Mouse (Mus musculus) ovary, adult 18-20 months (tissue): ENCODE measurements at regions not wholly inside any gene's neighbourhood (a gene's known extent, or its start where the extent isn't known, plus 50 kb on each side); places are given as distances from the start of the nearest gene placed in this dataset.

ENCODE experiments used
- DNase-seq: peaks from one replicate; pipeline ENCODE4 v3.0.0; 2022; ENCODE audit warnings: low spot score, mixed read lengths

DNA sequence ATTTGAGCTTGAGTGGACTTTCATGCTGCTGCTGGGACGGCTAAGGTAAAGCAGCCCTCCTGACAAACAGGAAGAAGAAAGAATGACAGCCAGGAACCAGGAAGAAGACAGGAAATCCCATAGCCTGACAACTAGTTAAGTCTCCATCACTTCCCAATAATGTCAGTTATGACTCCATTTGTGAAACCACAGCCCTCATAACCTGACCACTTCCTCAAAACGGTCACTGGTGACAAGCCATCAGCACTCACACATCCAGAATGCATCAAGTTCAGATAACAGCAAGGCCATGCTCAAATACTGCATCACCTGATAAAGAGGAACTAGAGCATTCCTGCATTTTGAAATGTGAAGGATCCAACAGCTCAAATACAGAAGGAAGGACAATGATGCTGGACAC is 288.3 kb downstream of the Zfp706 start:
- DNase-seq, result no peak

DNA sequence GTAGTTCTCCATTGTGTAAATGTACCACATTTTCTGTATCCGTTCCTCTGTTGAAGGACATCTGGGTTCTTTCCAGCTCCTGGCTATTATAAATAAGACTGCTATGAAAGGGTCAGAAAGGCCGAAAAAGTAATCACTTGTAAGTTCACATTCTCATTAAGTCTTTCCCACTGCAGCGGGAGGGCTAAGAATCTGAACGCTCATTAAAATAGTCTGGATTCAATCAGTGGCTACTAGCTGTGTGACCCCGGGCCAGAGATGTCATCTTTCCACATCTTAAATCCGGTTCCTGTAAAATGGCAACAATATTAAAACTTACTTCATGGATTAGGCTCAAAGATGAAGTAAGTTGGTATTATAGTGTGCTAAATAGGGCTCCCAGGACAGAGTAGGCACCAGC is 289.7 kb downstream of the Zfp706 start:
- no peak for DNase-seq

DNA sequence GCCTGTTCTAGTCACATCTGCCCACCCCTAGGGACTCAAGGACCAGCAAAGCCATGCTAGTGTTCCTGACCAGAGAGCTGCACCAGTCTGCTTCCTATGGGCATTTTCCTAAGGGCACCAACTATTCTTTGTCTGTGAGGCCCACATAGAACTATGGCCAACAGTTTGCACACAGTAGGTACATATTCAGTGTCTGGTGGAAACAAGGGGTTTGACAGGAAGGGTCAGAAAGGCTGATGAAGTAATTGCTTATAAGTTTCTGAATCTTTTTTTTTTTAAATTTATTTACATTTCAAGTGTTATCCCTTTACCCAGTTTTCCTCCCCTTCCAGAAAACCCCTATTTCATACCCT is 290.9 kb downstream of the Zfp706 start:
- no peak for DNase-seq

DNA sequence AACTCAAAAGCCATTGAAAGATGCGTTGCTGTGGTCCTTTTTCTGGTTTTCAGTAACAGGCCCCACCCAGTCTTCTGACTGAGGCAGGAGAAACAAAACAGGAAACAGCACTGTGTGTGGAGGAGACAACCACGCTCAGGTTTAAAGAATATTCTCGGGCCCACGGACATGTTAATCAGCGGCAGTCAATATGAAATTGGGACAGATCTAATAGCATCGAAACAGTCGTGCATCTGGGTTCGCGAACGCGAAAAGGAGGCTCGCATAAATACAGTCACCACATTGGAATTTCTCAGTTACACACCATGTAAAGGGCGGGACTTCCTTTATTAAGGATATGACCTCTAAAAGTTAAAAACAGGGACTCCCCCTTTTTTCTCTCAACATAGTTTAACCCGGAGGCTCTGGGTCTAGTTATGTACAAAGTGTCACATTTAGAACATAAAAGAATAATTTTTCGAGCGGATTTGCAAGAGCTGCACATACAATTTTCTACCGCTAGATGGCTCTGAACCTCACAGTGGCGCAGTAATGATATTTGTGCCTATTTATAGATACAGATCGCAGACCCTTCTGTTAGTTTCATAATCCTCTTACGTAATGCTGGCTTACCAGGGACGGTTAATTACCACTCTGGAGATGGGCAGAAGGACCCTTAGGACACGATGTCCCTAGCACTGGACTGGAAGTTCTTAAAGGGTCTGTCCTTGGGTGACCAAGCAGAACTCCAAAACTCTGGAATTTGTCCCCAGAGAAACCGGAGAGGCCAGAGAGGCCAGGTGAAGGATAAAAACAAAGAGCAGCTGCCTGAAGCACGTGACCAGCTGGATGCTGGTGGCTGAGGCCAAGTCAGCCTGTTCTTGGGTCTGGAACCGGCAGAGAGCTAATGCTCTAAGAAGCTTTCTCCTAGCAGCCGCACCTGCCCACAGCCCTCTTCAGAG is 291.6 kb downstream of the Zfp706 start:
- peak; percentile 33 for DNase-seq

DNA sequence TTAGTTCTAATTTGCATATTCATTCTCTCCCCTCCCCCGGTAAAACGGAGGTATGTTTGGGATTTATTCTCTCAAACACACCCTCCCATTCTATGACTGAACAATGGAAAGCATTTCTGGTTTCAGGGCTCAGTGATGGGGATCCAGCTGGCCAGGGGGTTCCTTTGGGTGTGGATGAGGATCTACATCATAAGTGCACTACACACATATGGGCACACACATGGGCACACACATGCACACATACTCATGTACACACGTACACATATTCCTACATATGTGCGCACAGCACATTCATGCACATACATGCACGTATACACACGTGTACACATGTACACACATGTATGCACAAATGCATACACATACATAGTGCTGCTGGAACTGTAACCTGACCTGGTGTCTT is 292.4 kb downstream of the Zfp706 start:
- DNase-seq, result no peak

DNA sequence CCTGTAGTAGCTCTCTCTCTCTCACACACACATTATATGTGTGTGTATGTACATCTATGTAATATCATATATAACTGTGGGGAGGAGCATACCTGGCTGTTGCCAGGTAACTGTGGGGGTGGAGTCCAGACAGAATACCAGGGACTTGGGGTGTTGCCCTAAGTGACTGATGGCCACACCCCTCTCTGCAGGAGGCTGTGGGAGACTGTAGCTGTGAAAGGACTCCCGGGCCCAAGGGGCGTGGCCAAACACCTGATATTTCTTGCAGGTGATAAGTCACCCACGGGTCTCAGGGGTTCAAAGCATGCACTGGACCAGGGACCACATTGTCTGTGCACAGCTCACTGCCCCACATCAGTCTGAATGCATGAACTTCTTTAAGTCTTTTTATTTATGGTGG is 297.8 kb downstream of the Zfp706 start:
- DNase-seq, result no peak

DNA sequence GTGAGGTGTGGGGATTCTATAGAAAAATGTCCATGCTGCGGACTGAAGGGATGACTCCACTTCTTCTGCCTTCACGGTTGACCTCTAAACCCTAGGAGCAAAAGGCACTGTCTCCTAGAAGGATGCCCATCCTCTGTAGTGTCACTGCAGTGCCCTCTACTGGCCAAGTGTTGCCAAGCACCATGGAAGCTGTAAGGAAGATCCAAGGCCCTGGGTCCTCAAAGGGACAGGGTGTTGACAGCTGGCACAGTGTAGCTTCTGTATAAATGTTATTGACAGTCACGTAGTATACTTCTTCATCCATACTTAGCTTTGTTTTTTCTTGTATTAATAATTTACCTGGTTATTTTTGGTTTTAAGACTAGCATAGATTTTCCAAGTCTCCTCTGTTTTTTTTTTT is 299.1 kb downstream of the Zfp706 start:
- DNase-seq, result no peak

DNA sequence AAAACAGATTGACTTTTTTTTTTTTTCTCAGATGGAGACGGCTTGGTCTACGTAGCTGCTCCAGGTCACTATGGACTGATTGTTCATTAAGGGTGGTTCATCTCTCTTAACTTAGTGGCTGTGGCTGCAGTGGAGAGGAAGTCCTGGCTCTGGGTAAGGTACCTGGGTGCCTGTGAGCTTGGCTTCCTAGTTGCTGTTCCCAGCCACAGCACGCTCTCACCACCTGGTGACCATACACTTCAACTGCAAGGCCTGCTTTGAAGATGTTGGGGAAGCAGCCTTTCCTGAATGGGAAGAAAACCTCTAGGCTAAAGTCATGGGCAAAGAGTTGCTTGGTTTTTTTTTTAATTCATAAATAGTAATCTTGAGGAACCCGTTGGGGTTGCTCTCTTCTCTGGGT is 301.6 kb downstream of the Zfp706 start:
- DNase-seq, result peak; percentile 42

DNA sequence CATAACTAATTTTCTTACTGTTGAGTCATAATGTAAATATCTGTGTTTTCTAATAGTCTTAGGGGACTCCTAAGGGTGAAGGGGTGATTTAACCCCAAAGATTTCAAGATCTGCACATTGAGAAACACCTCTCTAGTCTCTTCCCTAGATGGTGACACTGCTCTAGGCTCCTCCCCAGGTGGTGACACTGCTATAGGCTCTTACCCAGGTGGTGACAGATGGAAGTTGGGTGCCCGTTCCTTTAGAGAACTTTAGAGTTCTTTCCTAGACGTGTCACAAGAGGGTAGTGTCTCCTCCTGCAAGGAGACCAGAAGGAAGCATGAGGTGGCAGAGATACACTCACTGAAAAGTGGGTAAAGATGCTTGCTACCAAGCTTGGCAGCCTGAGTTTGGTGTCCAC is 302.2 kb downstream of the Zfp706 start:
- no peak for DNase-seq

DNA sequence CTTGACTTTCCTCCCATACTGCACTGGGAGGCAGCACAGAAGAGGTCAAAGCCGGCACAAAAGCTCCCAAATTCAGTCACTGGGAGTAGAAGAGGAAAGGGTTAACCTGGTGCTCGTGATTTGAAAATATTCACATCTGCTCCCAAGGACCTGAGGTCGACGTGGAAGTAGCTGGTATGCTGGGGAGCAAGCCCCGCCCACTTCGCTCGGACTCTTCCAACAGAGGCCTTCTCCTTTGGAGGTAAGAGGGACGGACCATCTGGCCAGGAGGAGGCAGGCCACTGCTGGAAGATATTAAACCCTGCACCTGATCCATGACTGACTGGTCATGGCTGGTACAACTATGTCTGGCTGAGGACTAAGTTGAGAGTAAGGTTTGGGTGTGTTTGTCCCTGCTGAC is 305.7 kb downstream of the Zfp706 start:
- DNase-seq, result no peak

DNA sequence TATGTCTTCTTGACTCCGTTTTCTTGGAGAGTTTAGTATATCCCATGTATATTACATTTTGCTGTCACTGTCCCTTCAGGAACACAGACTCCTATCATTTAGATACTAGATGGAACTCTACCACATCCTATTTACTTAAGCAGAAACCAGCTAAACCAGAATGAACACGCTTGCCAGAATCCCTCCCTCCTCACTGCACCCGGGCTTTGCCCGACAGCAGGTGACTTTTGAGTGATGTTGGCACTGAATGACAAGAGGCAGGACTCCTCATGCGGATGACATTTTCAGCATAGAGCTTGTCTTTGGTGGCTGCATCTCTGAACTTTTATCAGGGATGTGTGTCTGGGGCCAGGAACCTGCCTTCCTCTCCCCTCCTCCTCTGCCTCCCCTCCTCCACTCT is 307.4 kb downstream of the Zfp706 start:
- no peak for DNase-seq

DNA sequence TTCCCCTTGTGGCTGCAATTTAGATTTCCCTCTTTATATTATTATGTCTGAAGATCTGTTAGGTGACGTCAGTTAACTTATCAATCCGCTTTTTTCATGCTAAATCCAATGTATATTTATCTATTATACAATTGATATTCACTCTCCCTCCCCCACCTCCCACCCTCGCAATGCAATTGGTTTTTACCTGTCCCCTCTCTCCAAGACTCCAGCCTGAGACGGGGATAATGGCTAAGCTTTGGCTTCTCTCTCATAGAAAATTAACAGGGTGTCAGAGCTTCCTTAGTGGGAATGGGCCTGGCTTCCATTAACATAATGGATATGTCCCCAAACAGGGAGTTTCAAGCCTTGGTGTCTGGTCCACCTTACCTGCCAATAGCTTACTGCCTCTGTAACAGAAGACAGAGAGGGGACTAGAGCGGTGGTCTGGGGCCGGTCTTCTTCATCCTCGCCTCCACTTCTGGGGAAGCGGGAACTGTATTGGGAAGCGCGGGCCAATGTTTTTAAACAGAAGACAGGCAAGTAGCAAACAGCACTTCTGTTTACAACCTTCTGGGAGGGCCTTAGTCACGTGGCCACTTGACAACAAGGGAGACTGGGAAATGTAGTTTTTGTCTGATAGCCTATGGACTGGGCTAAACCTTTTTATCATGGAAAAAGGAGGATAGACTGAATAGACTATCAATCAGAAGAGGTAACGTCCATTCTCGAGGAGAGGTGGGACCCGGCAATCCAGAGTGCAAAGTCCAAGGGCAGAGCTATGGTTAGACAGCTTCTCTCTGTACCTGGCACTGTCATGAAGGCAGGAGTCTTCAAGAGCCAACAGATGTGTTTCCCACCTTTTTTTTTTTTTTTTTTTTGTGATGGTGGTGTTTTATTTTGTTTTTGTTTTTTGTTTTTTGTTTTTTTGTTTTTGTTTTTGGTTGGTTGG is 312.1 kb downstream of the Zfp706 start:
- DNase-seq, result peak; percentile 26

DNA sequence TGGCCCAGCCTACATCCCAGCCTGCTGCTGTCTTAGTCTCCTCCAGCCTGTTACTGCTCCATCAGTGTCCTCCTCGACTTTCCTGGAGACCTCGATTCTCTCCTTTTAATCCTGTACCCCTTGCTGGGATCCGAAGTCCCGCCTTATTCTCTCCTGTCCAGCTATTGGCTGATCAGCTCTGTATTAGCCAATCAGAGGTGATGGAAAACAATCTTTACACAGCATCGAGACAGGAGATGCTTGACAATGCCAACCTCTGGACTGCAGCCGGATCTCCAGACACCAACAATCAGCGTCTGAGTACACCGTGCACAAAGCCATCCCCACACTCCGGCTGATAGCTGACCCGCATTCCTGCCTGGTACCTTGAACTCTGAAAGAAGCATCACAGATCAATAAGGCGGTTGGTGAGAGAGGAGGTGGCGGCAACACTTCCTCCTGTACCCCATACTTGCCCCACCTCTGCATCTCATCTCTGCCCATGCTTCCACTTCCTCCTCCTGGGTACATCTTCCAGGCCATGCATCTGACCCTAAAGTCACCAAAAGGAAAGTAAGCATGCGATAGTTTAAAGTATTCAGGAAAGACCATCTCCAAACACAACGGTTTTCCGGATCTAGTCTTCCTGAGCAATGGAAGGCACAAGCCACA is 316.4 kb downstream of the Zfp706 start:
- no peak for DNase-seq

DNA sequence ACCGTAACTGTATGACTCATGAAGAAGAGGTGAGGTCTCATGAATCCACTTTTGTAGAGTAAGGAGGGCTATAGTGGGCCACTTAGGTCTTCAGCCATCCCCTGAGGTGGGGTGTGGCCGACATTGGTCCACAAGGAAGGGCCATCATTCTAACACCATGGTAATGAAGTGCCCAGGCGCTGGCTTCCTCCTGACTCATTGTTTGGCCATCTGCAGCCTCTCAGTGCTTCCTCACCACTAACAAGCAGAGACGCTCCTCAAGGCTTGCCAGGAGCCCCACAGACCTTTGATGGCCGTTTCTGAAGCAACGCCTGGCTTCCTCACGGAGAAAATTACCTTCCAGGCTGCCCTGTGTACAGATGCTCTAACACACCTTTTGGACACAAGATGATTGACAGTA is 317.7 kb downstream of the Zfp706 start:
- no peak for DNase-seq

DNA sequence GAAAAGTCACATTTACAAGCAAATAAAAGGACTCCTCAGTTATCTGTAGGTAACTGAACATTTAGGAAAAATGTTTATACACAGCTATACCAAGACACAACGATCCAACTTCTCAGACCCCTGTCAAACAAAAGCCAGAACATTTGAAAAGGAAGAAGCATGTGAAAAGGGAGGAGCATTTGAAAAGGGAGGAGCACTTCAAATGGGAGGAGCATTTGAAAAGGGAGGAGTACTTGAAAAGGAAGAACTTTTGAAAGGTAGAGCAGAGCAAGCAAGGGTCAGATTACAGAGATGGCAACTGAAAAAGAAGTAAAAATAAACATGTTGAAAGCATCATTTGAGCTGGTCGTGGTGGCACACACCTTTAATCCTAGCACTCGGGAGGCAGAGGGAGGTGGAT is 318.3 kb downstream of the Zfp706 start:
- no peak for DNase-seq

DNA sequence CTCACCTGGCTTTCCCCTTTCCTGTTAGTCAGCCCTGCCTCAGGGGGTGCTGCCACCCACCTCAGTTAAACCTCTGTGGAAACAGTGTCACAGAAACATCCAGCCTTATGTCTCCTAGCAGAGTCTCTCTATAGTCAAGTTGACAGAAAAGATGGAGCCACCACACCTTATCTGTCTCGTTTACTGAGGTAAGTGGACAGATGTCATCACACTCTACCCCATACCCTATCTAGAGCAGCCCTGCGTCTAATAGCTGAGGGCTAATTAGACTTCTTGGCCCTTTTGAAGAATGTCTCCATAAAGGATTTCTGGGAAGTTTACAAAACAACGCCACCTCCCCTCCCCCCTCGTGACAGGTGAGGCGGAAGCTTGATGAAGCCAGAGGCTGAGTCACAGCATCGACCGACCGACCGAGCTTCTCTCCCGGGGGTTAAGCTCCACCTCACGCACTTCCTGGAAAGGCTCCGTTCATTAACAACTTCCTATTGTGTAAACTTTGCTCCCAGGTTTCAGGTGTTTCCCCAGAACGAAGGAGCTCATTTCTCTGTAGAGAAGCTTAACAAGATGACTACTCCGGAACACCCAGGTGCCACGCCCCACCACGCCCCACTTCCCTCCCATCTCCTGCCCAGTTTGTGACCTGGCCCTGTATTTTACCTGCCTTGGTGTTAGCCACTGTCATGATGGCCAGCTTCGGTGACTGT is 319.4 kb downstream of the Zfp706 start:
- no peak for DNase-seq

DNA sequence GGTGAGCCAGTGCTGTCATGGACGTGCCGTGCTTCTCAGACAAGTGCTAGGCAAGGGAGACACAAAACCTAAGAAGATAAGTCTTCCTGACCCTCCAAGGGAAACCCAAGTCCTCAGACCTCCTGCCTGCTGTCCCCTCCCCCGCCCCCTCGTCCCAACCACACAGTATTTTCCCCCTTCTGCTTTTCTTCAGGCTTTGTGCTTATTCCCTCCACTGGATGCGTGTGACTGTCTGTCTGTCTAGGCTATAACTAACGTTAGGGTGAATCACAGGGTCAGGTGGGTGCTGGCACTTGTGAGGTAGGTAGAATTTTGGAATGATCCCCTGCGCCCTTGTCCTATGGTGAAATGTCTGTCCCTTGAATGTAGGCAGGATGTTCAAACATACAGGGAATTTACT is 322.9 kb downstream of the Zfp706 start:
- DNase-seq, result no peak

DNA sequence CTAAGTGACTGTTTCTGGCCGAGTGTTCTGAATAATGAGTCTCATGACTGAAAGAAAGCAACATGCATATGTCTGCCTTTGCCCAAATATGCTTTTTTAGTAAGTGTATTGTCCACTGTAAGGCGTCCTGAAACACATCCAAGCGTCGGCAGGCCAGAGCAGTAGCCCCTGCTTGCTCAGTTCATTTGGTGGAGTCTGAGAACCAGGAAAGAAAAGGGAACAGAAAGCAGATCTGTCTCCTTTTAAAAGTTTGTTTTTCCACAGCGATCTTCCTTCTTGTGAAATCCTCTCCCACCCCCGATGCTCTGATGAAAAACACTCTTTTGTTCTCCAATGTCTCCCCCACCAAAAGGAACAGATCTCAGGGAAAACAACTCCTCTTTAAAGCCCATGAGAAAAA is 324.7 kb downstream of the Zfp706 start:
- DNase-seq, result no peak

DNA sequence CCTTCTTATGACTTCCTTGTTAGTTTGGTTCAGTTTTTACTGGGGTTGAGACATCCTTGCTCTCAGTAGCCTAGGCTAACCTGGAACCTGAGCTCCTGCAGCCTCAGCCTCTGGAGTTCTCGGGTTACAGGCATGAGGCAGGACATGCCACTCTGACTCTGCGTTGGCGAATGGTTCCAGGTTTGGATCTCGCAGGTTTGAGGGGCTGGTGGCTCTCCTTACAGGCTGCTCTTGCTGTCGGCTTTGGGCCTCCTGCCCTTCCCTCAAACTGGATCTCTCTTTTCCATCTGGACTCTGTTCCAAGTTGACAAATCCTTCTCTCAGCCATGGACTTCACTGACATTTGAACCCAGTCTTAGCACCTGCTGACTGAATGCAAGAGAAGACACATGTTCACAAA is 325.4 kb downstream of the Zfp706 start:
- no peak for DNase-seq

DNA sequence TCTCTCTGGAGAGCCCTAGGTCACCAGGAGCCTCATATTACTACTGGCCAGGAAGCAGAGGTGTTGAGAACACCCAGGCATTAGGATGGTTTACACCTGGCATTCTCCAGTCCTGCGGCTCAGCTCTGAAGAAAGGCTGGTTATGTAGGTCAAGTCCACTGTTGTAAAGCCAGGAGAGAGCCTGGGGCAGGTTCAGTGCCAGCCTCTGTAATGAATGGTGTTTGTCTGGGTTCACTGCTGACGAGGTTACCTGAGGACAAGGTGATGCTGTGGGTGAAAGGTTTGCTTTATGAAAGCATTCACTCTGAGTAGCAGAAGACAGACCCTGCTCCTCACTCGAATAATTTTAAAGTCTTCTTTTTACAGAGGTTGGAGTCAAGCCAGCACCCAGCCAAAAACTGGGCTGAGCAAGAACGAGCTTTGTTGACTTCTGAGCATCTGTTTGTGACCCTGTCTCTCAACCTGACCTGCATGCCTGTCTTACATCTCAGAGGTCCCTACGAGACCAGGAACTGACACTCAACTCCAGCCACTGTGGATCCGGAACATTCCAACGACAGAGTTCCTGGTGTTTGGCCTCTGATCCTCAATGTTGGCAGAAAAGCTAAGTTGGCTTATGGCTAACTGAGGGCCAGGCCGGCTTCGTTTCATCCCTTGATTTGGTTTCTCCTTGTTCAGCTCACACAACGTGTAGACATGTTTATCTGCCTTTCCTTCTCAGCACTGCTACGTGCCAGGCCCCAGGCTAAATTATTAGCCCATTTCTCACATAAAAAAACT is 327.0 kb downstream of the Zfp706 start:
- DNase-seq, result no peak

DNA sequence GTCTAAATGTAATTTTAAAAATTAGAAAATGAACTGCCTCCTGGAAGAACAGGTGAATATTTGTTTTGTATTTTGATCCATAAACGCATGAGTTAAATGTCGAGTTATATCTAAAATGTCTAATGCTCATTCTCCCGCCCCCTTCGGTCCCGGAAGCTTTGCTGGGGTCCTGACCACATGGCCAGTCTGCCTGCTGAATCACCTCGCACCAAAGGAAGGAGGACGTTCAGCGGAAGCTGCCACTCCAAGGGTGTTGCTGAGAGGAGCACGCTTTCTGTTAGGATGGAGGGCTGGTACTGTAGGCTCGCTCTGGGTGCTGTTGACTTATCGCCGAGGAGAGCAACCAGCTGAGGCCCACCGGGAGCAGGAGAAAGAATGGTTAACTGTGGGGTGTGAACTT is 328.0 kb downstream of the Zfp706 start:
- no peak for DNase-seq
